Mouse (Mus musculus) limb, embryonic 10.5 days (tissue): ENCODE measurements around the gene Icam1. TPM values are rescaled to one million over a fixed set of nuclear protein-coding genes. Genes with fewer than 3 reads are reported as not detected.
"Not testable (repeated sequence)": the region's sequence is repeated elsewhere in the genome, so short reads cannot be mapped to it uniquely, and the experiment has no call there.

Experiments used
- DNase-seq: peaks from one replicate; pipeline ENCODE4 v3.0.0-alpha.2; 2017; ENCODE audit warnings: low spot score
- H3K27ac ChIP-seq: fragments of 300-500 bp; sonication (generic); 2 replicates; pipeline ENCODE4 v1.5.1; 2016; ENCODE audit warnings: mild to moderate bottlenecking
- H3K27me3 ChIP-seq: fragments of 300-500 bp; sonication (generic); 2 replicates; pipeline ENCODE4 v1.6.1; 2016; ENCODE audit warnings: low read depth, mild to moderate bottlenecking; ENCODE audit not compliant: poor library complexity, severe bottlenecking
- H3K36me3 ChIP-seq: fragments of 300-500 bp; sonication (generic); 2 replicates; pipeline ENCODE4 v1.6.1; 2016; ENCODE audit warnings: mild to moderate bottlenecking, moderate library complexity
- H3K4me1 ChIP-seq: fragments of 300-500 bp; sonication (generic); 2 replicates; pipeline ENCODE4 v1.6.1; 2016
- H3K4me3 ChIP-seq: fragments of 300-500 bp; sonication (generic); 2 replicates; pipeline ENCODE4 v1.5.1; 2016; ENCODE audit warnings: mild to moderate bottlenecking, moderate library complexity
- H3K9me3 ChIP-seq: fragments of 300-500 bp; sonication (generic); replicated peaks from 2 replicates; pipeline ENCODE4 v1.6.1; 2016; ENCODE audit warnings: mild to moderate bottlenecking
- WGBS: fragments of 180-500 bp; shearing (Covaris S2); methylation state at CpG from one replicate; pipeline ENCODE4 v1.1.7; 2016; 5-methylcytosine and 5-hydroxymethylcytosine counted together
- polyA plus RNA-seq: library from polyadenylated mRNA; unstranded; fragments of >200 nt; fragmentation: Nextera tagmentation; extraction: Ambion mirVana; gene quantifications from 2 replicates; pipeline ENCODE4 v1.2.1, GENCODE M21; 2016

Gene Icam1
- polyA plus RNA-seq, 1 experiment from 2014 or later: 7.6 TPM

DNA sequence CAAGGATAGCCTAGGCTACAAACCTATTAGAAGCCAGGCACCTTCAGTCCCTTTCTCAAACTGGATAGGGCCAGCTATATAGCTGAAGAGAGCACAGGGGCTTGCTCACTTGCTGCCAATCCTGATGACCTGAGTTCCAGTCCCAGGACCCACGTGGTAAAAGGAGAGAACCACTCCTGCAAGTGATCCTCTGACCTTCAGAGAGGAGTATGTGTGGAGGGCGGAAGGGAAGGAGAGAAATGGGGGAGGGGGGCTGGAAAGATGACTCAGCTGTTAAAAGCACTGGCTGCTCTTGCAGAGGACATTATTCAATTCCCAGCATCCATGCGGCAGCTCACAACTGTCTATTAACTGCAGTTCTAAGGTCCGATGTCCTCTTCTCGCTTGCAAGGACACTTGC is 36.6 kb upstream of the Icam1 start:
- H3K4me1 ChIP-seq: peaks cover 53% of the 10 kb centered on the region
- H3K27me3 ChIP-seq: no peaks in the 10 kb centered on the region
- no peak overlapping the region for H3K4me3 ChIP-seq
- WGBS: 69% methylated on average over 5 of the region's 5 CpGs
- H3K27ac ChIP-seq: peak overlapping the region; percentile 70
- H3K36me3 ChIP-seq: no peaks in the 10 kb centered on the region
- DNase-seq: no peak
- no peaks in the 10 kb centered on the region for H3K9me3 ChIP-seq

DNA sequence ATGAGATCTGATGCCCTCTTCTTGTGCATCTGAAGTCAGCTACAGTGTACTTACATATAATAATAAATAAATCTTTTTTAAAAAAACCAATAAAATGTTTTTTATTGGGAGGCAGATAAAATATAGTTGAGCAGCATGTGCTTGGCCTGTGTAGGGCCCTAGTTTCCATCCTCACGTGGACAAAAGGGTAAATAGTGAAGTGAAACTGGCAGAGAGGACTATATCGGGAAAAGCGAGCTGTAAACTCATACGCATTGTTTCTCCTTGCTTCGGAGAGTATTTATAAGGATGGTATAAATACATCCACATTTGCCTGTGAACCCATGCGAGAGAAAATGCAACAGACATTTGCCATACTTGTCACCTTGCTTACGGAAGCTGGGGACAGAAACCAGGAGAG is 36.0 kb upstream of the Icam1 start:
- Histone ChIP-seq H3K4me1 (peaks cover 48% of the 10 kb centered on the region), H3K4me3 (no peak overlapping the region), H3K27ac (no peak overlapping the region), H3K27me3 (no peaks in the 10 kb centered on the region), H3K36me3 (no peaks in the 10 kb centered on the region), H3K9me3 (no peaks in the 10 kb centered on the region)
- no peak for DNase-seq
- 91% methylated on average over 7 of the region's 7 CpGs for WGBS

DNA sequence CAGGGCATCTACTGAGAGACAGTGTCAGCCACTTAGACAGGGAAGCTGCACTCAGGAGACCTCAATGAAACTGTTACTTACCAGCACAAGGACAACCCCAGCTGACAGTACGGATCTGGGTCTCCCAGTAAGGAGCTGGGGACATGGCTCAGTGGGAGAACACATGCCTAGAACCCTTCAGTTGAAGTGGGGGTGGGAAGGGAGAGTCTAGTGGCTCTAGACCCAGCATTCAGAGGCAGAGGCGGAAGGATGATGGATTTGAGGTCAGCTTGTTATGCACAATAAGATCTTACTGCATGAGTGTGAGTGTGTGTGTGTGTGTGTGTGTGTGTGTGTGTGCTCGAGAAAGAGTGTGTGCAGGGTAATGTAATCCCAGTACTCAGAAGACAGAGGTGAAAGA is 33.6 kb upstream of the Icam1 start:
- H3K4me3 ChIP-seq: no peak overlapping the region
- no peak overlapping the region for H3K27ac ChIP-seq
- 78% methylated on average over 3 of the region's 3 CpGs for WGBS
- no peaks in the 10 kb centered on the region for H3K27me3 ChIP-seq
- H3K36me3 ChIP-seq: no peaks in the 10 kb centered on the region
- no peak for DNase-seq
- H3K9me3 ChIP-seq: no peaks in the 10 kb centered on the region
- peaks cover 30% of the 10 kb centered on the region for H3K4me1 ChIP-seq

DNA sequence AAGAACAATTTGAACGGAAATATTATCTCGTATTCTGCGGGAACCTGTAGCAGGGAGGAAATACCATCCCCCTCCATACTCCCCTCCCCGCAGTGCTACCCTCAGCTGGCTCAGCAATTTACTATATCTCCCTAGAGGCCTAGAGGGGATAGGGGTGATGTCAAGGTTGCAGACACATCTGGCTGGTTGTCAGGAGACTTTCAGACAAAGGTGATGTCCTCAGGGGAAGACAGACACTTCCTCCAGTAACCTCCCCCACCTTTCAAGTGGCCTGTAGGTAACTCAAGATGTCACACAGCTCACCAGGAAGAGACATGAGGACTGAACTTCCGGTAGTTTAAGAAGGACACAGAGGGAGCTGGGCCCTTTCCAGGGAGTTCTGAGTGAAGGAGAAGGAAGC is 32.6 kb upstream of the Icam1 start:
- no peak overlapping the region for H3K4me3 ChIP-seq
- H3K27ac ChIP-seq: no peak overlapping the region; the same call in 1 of the 2 replicates
- H3K9me3 ChIP-seq: no peaks in the 10 kb centered on the region
- H3K36me3 ChIP-seq: no peaks in the 10 kb centered on the region
- 59% methylated on average over 5 of the region's 5 CpGs for WGBS
- H3K4me1 ChIP-seq: peaks cover 25% of the 10 kb centered on the region
- H3K27me3 ChIP-seq: peaks cover 9% of the 10 kb centered on the region; the same call in 1 of the 2 replicates
- DNase-seq: no peak

GRCm38 (mm10) chr9:20986952-20987686 is 28.7 kb upstream of the Icam1 start:
- peaks cover 16% of the 10 kb centered on the region; the same call in 1 of the 2 replicates for H3K27me3 ChIP-seq
- H3K27ac ChIP-seq: no peak overlapping the region
- H3K36me3 ChIP-seq: no peaks in the 10 kb centered on the region
- no peak for DNase-seq
- H3K9me3 ChIP-seq: no peaks in the 10 kb centered on the region
- H3K4me1 ChIP-seq: peaks cover 19% of the 10 kb centered on the region
- no peak overlapping the region for H3K4me3 ChIP-seq
- WGBS: 64% methylated on average over 15 of the region's 15 CpGs

- Histone ChIP-seq H3K36me3 (no peaks in the 10 kb centered on the region), H3K4me3 (no peak overlapping the region), H3K27me3 (peaks cover 16% of the 10 kb centered on the region; the same call in 1 of the 2 replicates), H3K27ac (no peak overlapping the region), H3K9me3 (no peaks in the 10 kb centered on the region), H3K4me1 (peaks cover 19% of the 10 kb centered on the region)
- WGBS: 21% methylated on average over 7 of the region's 7 CpGs
- no peak for DNase-seq
Observed at GRCm38 (mm10) chr9:20987953-20988352, 27.8 kb upstream of the Icam1 start.

DNA sequence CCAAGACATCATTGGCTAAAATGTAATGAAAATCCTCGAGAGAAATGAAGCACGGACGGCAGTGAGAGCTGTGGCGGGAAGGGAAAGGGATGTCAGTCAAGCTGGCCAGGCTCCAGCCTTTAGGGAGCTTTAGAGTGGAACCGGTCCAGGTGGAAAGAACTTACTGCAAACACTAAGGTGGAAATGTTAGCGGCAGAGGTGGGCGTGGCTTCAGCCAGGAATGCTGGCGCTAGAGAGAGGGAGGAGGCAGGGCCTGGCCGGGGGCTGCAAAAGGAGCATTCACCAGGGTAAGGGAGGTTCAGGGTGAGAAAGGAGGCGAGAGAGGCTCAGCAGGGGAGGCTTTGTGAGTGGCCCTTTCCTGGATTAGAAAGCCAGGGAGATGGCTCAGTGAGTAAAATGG is 24.9 kb upstream of the Icam1 start:
- H3K4me1 ChIP-seq: peaks cover 17% of the 10 kb centered on the region
- H3K27ac ChIP-seq: peak overlapping the region; percentile 57
- H3K36me3 ChIP-seq: no peaks in the 10 kb centered on the region
- H3K27me3 ChIP-seq: peaks cover 16% of the 10 kb centered on the region; the same call in 1 of the 2 replicates
- H3K9me3 ChIP-seq: no peaks in the 10 kb centered on the region
- 6% methylated on average over 10 of the region's 10 CpGs for WGBS
- peak overlapping the region; percentile 25 for H3K4me3 ChIP-seq
- DNase-seq: peak; percentile 58

DNA sequence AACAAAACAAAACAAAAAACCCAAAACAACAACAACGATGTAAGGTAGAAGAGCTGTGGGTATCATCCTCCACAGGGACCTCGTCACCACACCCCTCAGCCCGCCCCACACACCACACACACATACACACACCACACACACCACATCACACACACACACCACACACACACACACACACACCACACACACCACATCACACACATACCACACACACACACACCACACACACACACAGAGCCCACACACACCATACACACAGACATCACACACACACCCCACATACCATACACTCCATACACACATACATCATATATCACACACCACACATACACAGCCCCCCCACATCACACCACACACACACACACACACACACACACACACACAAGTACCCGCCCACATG is 24.2 kb upstream of the Icam1 start:
- H3K36me3 ChIP-seq: no peaks in the 10 kb centered on the region
- WGBS: 94% methylated on average over 4 of the region's 4 CpGs
- no peak overlapping the region for H3K27ac ChIP-seq
- no peak for DNase-seq
- no peaks in the 10 kb centered on the region for H3K9me3 ChIP-seq
- peaks cover 16% of the 10 kb centered on the region; the same call in 1 of the 2 replicates for H3K27me3 ChIP-seq
- peaks cover 17% of the 10 kb centered on the region for H3K4me1 ChIP-seq
- no peak overlapping the region for H3K4me3 ChIP-seq

DNA sequence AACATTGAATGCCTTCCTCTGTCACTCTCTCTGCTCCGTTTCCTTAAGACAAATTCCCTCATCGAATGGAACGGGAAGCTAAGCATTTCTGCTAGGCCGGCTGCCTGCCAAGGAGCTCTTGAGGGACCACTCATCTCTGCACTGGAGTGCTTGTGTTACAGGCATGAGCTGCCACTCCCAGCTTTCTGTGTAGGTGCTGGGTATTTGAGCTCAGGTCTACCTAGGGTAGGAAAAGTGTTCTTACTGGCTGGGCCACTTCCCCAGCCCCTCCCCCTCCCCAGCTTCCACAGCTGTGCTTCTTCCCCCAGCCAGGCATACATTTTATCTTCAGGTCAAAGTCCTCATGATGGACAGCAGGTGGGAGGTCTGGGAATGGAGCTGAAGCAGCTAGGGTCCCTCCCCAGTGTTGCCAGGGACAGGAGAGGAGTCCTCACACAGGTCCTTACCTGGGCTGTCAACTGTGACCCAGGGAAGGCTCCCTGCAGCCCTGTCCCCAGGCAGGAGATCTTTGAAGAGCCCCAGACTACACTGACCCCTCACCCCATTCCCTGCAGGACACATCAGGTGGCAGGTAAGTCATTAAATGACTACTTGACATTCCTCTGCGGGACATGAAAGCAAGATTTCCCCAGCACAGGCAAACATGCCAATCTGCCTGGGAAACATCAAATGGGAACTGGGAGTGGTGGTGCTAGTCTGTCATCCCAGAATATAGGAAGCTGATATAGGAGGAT is 22.5 kb upstream of the Icam1 start:
- no peak overlapping the region for H3K27ac ChIP-seq
- no peaks in the 10 kb centered on the region for H3K36me3 ChIP-seq
- peaks cover 5% of the 10 kb centered on the region; the same call in 1 of the 2 replicates for H3K27me3 ChIP-seq
- H3K4me3 ChIP-seq: no peak overlapping the region
- 49% methylated on average over 5 of the region's 5 CpGs for WGBS
- DNase-seq: no peak
- peaks cover 12% of the 10 kb centered on the region for H3K4me1 ChIP-seq
- H3K9me3 ChIP-seq: no peaks in the 10 kb centered on the region

GRCm38 (mm10) chr9:20995069-20995468 is 20.7 kb upstream of the Icam1 start:
- H3K36me3 ChIP-seq: no peaks in the 10 kb centered on the region
- no peak for DNase-seq
- peaks cover 12% of the 10 kb centered on the region for H3K4me1 ChIP-seq
- H3K9me3 ChIP-seq: no peaks in the 10 kb centered on the region
- no peak overlapping the region for H3K27ac ChIP-seq
- H3K4me3 ChIP-seq: no peak overlapping the region
- WGBS: 69% methylated on average over 3 of the region's 3 CpGs
- no peaks in the 10 kb centered on the region for H3K27me3 ChIP-seq

DNA sequence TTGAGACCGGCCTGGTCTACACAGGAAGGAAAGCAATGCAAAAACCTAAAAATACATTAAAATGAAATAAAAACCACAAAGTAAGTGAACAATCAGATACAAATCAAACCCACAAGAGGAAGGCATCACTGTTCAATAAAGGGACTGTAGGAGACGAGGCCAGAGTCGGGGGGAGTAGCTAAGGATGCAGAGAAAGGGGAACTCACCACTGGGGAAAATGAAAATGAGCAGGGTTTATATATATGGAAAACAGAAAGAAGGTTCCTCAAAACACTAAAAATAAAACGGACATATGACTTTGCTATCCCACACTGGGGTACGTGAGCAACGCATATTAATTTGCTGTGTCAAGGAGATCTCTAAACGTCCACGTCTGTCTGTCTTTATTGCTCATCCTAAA is 18.7 kb upstream of the Icam1 start:
- no peak for DNase-seq
- H3K4me1 ChIP-seq: 0 out of 2 replicates have a peak, but pooled peaks cover 5% of the 10 kb centered on the region
- no peaks in the 10 kb centered on the region for H3K36me3 ChIP-seq
- H3K27me3 ChIP-seq: no peaks in the 10 kb centered on the region
- no peak overlapping the region for H3K4me3 ChIP-seq
- H3K27ac ChIP-seq: no peak overlapping the region
- WGBS: 92% methylated on average over 8 of the region's 8 CpGs
- no peaks in the 10 kb centered on the region for H3K9me3 ChIP-seq

GRCm38 (mm10) chr9:20998337-20998736 is 17.4 kb upstream of the Icam1 start:
- DNase-seq, H3K4me3 ChIP-seq, H3K4me1 ChIP-seq, H3K27me3 ChIP-seq, H3K27ac ChIP-seq, H3K9me3 ChIP-seq, H3K36me3 ChIP-seq: not testable (repeated sequence)
- WGBS: 81% methylated on average over 1 of the region's 1 CpGs

GRCm38 (mm10) chr9:21000811-21001210 is 15.0 kb upstream of the Icam1 start:
- no peaks in the 10 kb centered on the region for H3K27me3 ChIP-seq

More at GRCm38 (mm10) chr9:21000811-21001210, 15.0 kb upstream of the Icam1 start:
- Histone ChIP-seq H3K4me3 (no peak overlapping the region), H3K4me1 (peaks cover 8% of the 10 kb centered on the region), H3K36me3 (peaks cover 16% of the 10 kb centered on the region), H3K9me3 (no peaks in the 10 kb centered on the region), H3K27ac (no peak overlapping the region)
- no peak for DNase-seq
